Mouse (Mus musculus): ENCODE measurements at regions not wholly inside any gene's neighbourhood (a gene's known extent, or its start where the extent isn't known, plus 50 kb on each side); places are given as distances from the start of the nearest gene placed in this dataset.

DNA sequence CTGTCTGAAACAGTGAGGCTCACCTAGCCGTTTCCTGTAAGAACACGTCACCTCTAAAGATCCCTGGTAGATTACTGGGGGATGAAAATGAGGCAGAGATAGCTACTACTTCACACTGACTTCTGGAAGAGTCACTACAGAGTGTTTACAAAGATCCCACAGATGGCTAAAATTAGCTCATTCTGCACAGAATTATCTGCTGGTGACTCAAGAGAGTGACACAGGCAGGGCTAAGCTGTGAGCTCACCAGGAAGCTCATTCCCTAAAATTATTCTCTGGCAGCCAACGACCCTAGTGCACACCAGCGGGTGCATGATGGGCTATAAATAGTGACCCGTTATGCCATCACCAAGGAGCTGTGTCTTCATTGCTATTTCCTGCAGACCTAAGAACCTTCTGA lies 53.2 kb upstream of the Ddah1 start:
- Histone ChIP-seq H3K4me1 (replicated peaks) (peaks cover 53% of the 10 kb centered on the region), H3K9ac (no peak overlapping the region), H3K27me3 (replicated peaks) (no peaks in the 10 kb centered on the region), H3K4me2 (no peak overlapping the region), H3K27ac (ENCODE audit: poor library complexity, severe bottlenecking) (peak overlapping the region; percentile 94), H3K9me3 (replicated peaks) (no peaks in the 10 kb centered on the region), H3K36me3 (no peaks in the 10 kb centered on the region), H3K4me3 (no peak overlapping the region)
- WGBS: 11% methylated on average over 5 of the region's 5 CpGs
- peak; percentile 70; the same call in 1 of the 2 replicates for ATAC-seq (ENCODE audit: insufficient number of reproducible peaks, low FRiP score)

DNA sequence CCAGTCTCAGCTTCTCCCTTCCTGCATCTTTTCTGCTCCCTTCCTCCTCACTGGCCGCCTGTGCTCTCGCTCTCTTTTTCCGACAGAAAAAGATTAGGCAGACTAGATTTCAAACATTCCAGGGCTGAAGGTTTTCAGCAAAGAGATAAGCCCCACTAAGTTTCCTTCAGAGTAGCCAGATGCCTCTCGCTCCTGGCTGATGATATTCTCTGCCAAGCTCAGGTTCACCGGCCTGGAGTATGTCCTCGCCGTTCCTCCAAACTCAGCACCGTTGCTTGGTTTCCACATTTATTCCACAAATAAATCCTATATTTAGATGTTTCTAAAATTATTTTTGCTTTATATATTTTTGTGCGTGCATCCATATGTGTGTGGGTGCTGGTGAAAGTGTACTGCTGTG lies 54.3 kb upstream of the Ccn1 start:
- Histone ChIP-seq H3K4me3 (no peak overlapping the region), H3K9me3 (replicated peaks) (no peaks in the 10 kb centered on the region), H3K9ac (no peak overlapping the region), H3K27me3 (replicated peaks) (no peaks in the 10 kb centered on the region), H3K4me1 (replicated peaks) (peaks cover 53% of the 10 kb centered on the region), H3K4me2 (peak overlapping the region; percentile 55; the same call in 1 of the 2 replicates), H3K36me3 (no peaks in the 10 kb centered on the region), H3K27ac (ENCODE audit: poor library complexity, severe bottlenecking) (peak overlapping the region; percentile 94)
- ATAC-seq (ENCODE audit: insufficient number of reproducible peaks, low FRiP score): peak; percentile 63
- 11% methylated on average over 9 of the region's 9 CpGs for WGBS

DNA sequence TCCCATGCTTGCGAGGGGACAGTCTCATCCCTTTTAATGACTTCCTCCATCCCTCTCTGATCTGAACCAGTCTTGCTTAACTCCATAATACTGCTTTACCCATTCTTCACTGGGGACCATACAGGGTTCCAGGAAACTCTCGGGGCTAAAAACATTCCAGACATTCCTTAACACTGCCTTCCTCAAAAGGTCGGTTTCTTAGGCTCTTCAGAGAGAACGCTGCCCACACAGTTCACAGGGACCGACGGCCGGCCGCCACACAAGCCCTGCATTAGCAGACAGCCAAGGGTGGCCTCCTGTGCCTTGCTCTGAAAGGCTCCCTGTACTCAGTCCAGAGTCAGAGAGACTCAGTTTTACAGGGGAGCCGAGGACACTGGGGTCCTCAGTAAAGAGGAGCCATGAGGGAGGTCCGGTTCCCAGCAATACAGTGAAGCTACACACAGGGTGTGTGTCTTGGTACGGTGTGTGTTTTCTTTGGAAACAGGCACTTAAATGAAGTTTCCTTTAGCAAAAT lies 53.7 kb upstream of the Ccn1 start:
- H3K4me1 ChIP-seq (replicated peaks): peaks cover 53% of the 10 kb centered on the region
- peak overlapping the region; percentile 94 for H3K27ac ChIP-seq (ENCODE audit: poor library complexity, severe bottlenecking)
- H3K27me3 ChIP-seq (replicated peaks): no peaks in the 10 kb centered on the region
- WGBS: 6% methylated on average over 11 of the region's 11 CpGs
- H3K4me2 ChIP-seq: peak overlapping the region; percentile 55
- no peaks in the 10 kb centered on the region for H3K36me3 ChIP-seq
- no peak overlapping the region for H3K4me3 ChIP-seq
- ATAC-seq (ENCODE audit: insufficient number of reproducible peaks, low FRiP score): peak; percentile 41; the same call in 1 of the 2 replicates
- peak overlapping the region; percentile 54; the same call in 1 of the 2 replicates for H3K9ac ChIP-seq
- no peaks in the 10 kb centered on the region for H3K9me3 ChIP-seq (replicated peaks)

DNA sequence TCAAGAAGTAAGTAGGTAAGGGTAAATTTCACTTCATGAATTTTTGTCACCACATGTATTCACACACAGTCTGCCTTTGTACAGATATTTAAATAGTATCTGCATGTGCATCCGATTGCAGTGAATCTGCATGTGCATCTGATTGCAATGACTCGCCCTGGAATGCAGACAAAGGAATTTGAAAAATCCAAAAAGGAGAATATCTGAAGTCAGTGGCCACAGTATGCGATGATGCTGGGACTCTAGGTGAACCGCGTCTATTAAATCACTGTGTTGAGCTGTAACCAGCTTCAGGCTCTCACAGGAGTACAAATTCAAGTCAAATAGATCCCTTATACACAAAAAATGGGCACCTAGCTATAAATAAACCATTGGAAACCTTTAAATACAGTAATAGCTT lies 53.0 kb upstream of the Ccn1 start:
- no peaks in the 10 kb centered on the region for H3K9me3 ChIP-seq (replicated peaks)
- H3K36me3 ChIP-seq: no peaks in the 10 kb centered on the region
- 57% methylated on average over 5 of the region's 5 CpGs for WGBS
- no peaks in the 10 kb centered on the region for H3K27me3 ChIP-seq (replicated peaks)
- H3K4me2 ChIP-seq: no peak overlapping the region
- no peak overlapping the region for H3K4me3 ChIP-seq
- no peak for ATAC-seq (ENCODE audit: insufficient number of reproducible peaks, low FRiP score)
- H3K27ac ChIP-seq (ENCODE audit: poor library complexity, severe bottlenecking): peak overlapping the region; percentile 94
- H3K9ac ChIP-seq: no peak overlapping the region
- H3K4me1 ChIP-seq (replicated peaks): peaks cover 49% of the 10 kb centered on the region

DNA sequence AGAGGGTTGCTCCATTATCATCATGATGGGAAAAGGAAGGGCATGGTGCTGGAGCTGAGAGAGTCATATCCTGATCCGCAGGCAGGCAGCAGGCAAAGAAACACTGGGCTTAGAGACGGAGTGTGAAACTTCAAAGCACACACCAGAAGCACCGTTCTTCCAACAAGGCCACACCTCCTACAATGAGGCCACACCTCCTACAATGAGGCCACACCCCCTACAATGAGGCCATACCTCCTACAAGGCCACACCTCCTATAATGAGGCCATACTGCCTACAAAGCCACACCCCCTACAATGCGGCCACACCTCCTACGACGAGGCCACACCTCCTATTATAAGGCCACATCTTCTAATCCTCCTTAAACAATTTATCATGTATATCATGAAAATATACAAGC lies 52.2 kb upstream of the Ccn1 start:
- Histone ChIP-seq H3K4me3 (no peak overlapping the region), H3K36me3 (no peaks in the 10 kb centered on the region), H3K4me2 (no peak overlapping the region), H3K9ac (no peak overlapping the region), H3K9me3 (replicated peaks) (no peaks in the 10 kb centered on the region), H3K27me3 (replicated peaks) (no peaks in the 10 kb centered on the region), H3K4me1 (replicated peaks) (peaks cover 44% of the 10 kb centered on the region), H3K27ac (ENCODE audit: poor library complexity, severe bottlenecking) (no peak overlapping the region)
- 0 out of 2 replicates have a peak, but pooled peaks have one; percentile 19 for ATAC-seq (ENCODE audit: insufficient number of reproducible peaks, low FRiP score)
- WGBS: 69% methylated on average over 6 of the region's 6 CpGs
